Mouse (Mus musculus) forebrain, embryonic 10.5 days (tissue): ENCODE measurements around the gene Ankzf1. TPM values are rescaled to one million over a fixed set of nuclear protein-coding genes. Genes with fewer than 3 reads are reported as not detected.
"Not testable (repeated sequence)": the region's sequence is repeated elsewhere in the genome, so short reads cannot be mapped to it uniquely, and the experiment has no call there.

ENCODE experiments used
- DNase-seq: peaks from one replicate; pipeline ENCODE4 v3.0.0-alpha.2; 2017; ENCODE audit warnings: low spot score; ENCODE audit errors: extremely low spot score
- H3K27ac ChIP-seq: fragments of 300-500 bp; sonication (generic); 2 replicates; pipeline ENCODE4 v1.5.1; 2016; ENCODE audit warnings: mild to moderate bottlenecking
- H3K27me3 ChIP-seq: fragments of 300-500 bp; sonication (generic); 2 replicates; pipeline ENCODE4 v1.6.1; 2016; ENCODE audit warnings: mild to moderate bottlenecking; ENCODE audit not compliant: poor library complexity, severe bottlenecking
- H3K36me3 ChIP-seq: fragments of 300-500 bp; sonication (generic); replicated peaks from 2 replicates; pipeline ENCODE4 v1.6.1; 2016; ENCODE audit warnings: mild to moderate bottlenecking, moderate library complexity
- H3K4me1 ChIP-seq: fragments of 300-500 bp; sonication (generic); 2 replicates; pipeline ENCODE4 v1.6.1; 2016
- H3K4me3 ChIP-seq: fragments of 300-500 bp; sonication (generic); 2 replicates; pipeline ENCODE4 v1.5.1; 2016; ENCODE audit warnings: mild to moderate bottlenecking, moderate library complexity
- H3K9me3 ChIP-seq: fragments of 300-500 bp; sonication (generic); 2 replicates; pipeline ENCODE4 v1.6.1; 2016; ENCODE audit warnings: mild to moderate bottlenecking, moderate library complexity
- WGBS: fragments of 180-500 bp; shearing (Covaris S2); methylation state at CpG from one replicate; pipeline ENCODE4 v1.1.7; 2016; 5-methylcytosine and 5-hydroxymethylcytosine counted together
- polyA plus RNA-seq: library from polyadenylated mRNA; unstranded; fragments of >200 nt; fragmentation: Nextera tagmentation; extraction: Ambion mirVana; gene quantifications from 2 replicates; pipeline ENCODE4 v1.2.1, GENCODE M21; 2016

Gene Ankzf1
- polyA plus RNA-seq, 1 experiment from 2014 or later: 20.9 TPM

GRCm38 (mm10) chr1:75221538-75221937 lies 29.6 kb downstream of the Ankzf1 start:
- peaks cover 72% of the 10 kb centered on the region for H3K27me3 ChIP-seq
- no peaks in the 10 kb centered on the region for H3K9me3 ChIP-seq
- H3K4me3 ChIP-seq: no peak overlapping the region
- DNase-seq: no peak
- no peak overlapping the region for H3K27ac ChIP-seq
- H3K4me1 ChIP-seq: peaks cover 21% of the 10 kb centered on the region
- WGBS: 80% methylated on average over 3 of the region's 3 CpGs
- H3K36me3 ChIP-seq: no peaks in the 10 kb centered on the region

- Histone ChIP-seq H3K9me3 (no peaks in the 10 kb centered on the region), H3K27me3 (peaks cover 58% of the 10 kb centered on the region), H3K36me3 (no peaks in the 10 kb centered on the region), H3K4me3 (no peak overlapping the region), H3K4me1 (peaks cover 20% of the 10 kb centered on the region), H3K27ac (no peak overlapping the region)
- WGBS: 81% methylated on average over 6 of the region's 6 CpGs
- no peak for DNase-seq
Observed at GRCm38 (mm10) chr1:75222926-75223325, 31.0 kb downstream of the Ankzf1 start.

GRCm38 (mm10) chr1:75223532-75223931 lies 31.6 kb downstream of the Ankzf1 start:
- Histone ChIP-seq H3K27me3 (peaks cover 52% of the 10 kb centered on the region), H3K36me3 (no peaks in the 10 kb centered on the region), H3K9me3 (no peaks in the 10 kb centered on the region), H3K4me3 (no peak overlapping the region), H3K27ac (no peak overlapping the region), H3K4me1 (peaks cover 14% of the 10 kb centered on the region)
- WGBS: 77% methylated on average over 6 of the region's 6 CpGs
- no peak for DNase-seq

DNA sequence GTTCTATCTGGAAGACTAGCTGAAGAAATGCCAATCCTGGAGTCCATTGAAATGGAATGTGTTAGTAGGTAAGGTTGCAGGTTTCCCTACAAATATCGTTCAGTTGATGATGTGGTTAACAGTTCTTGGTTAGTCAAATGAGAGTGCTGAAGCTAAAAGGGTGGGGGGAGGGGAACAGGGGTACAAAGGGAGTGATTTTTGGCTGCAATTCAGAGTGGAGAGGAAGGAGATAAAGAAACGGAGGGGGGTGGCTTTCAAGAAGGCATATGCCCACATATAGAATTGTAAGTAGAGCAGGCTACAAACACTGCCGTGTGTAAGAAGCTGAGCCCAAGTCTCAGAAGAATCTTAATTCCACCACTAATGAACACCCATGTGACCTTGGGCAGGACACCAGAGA lies 33.5 kb downstream of the Ankzf1 start:
- Histone ChIP-seq H3K36me3 (no peaks in the 10 kb centered on the region), H3K9me3 (no peaks in the 10 kb centered on the region), H3K27me3 (peaks cover 32% of the 10 kb centered on the region), H3K4me1 (no peaks in the 10 kb centered on the region), H3K27ac (no peak overlapping the region), H3K4me3 (no peak overlapping the region)
- DNase-seq: no peak
- WGBS: 74% methylated on average over 3 of the region's 3 CpGs

DNA sequence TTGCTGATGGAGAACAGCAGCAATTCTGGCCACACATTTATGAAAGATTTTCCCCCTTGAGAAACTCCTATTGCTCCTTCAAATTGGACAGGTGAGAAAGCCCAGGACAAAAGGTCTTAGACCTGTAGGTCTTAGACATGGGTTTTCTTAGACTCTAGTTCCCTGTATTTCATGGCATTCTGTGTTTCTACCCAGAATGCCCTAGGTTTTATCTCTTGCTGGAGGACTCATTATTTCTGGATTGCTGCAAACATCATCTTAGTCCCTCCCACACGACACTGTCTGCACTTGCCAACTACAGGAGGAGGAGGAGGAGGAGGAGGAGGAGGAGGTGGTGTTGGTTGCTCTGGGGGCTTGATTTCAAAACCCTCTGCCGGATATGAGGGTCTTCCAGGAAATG lies 34.2 kb downstream of the Ankzf1 start:
- Histone ChIP-seq H3K4me3 (no peak overlapping the region), H3K27me3 (peaks cover 26% of the 10 kb centered on the region), H3K27ac (no peak overlapping the region), H3K36me3 (no peaks in the 10 kb centered on the region), H3K4me1 (no peaks in the 10 kb centered on the region), H3K9me3 (no peaks in the 10 kb centered on the region)
- no peak for DNase-seq
- 82% methylated on average over 2 of the region's 2 CpGs for WGBS

GRCm38 (mm10) chr1:75227653-75228052 lies 35.7 kb downstream of the Ankzf1 start:
- peaks cover 10% of the 10 kb centered on the region for H3K27me3 ChIP-seq

GRCm38 (mm10) chr1:75229158-75229557 lies 37.2 kb downstream of the Ankzf1 start:
- DNase-seq: no peak
- H3K27ac ChIP-seq: no peak overlapping the region
- WGBS: 80% methylated on average over 4 of the region's 4 CpGs
- H3K4me3 ChIP-seq: no peak overlapping the region
- H3K4me1 ChIP-seq: no peaks in the 10 kb centered on the region; the same call in 1 of the 2 replicates
- peaks cover 4% of the 10 kb centered on the region for H3K27me3 ChIP-seq
- H3K36me3 ChIP-seq: no peaks in the 10 kb centered on the region
- no peaks in the 10 kb centered on the region for H3K9me3 ChIP-seq

More at GRCm38 (mm10) chr1:75227653-75228052, 35.7 kb downstream of the Ankzf1 start:
- no peaks in the 10 kb centered on the region for H3K4me1 ChIP-seq
- no peak overlapping the region for H3K4me3 ChIP-seq
- no peaks in the 10 kb centered on the region for H3K9me3 ChIP-seq
- no peak overlapping the region for H3K27ac ChIP-seq
- DNase-seq: no peak
- no peaks in the 10 kb centered on the region for H3K36me3 ChIP-seq
- WGBS: 68% methylated on average over 1 of the region's 1 CpGs

DNA sequence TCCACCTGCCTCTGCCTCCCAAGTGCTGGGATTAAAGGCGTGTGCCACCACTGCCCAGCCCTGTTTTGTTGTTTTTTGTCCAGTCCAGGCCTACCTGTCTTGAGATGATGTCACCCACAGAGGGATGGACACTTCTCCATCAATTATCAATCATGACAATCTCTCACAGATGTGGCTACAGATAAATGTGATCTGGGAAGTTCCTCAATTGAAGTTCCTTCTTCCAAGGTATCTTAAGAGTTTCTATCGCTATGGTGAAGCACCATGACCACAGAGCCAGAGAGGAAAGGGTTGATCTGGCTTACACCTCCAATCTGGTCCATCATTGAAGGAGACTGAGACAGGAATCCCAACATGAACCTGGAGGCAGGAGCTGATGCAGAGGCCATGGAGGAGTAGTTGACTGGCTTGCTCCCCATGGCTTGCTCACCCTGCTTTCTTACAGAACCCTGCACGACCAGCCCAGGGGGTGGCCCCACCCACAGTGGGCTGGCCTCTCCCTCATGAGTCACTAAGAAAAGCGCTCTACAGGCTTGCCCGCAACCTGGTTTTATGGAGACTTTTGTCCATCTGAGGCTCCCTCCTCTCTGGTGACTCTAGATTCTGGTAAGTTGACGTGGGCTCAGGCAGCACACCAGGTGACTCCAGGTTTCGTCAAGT lies 38.5 kb downstream of the Ankzf1 start:
- H3K4me1 ChIP-seq: peaks cover 9% of the 10 kb centered on the region
- no peak for DNase-seq
- 76% methylated on average over 7 of the region's 7 CpGs for WGBS
- no peaks in the 10 kb centered on the region for H3K9me3 ChIP-seq
- H3K27ac ChIP-seq: no peak overlapping the region
- H3K36me3 ChIP-seq: no peaks in the 10 kb centered on the region
- no peak overlapping the region for H3K4me3 ChIP-seq
- H3K27me3 ChIP-seq: peaks cover 12% of the 10 kb centered on the region

DNA sequence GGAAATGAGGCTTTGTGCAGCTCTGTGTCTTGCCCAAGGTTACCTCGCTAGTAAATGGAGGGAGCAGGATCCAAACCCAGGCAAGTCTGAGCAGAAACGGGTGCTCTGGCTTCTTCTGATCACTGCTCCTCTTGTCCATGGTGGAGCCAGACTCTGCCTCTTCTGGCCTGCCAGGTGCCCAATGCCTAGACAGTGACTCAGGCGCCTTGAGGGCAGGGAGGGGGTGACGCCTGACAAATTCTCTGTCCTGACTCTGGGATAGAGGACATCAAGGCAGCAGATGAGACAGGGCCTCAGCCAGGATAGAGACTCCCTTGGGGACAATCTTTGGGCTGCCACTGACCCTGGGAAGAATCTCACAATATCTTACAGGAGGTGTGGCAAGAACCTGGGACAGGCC lies 39.3 kb downstream of the Ankzf1 start:
- 80% methylated on average over 4 of the region's 4 CpGs for WGBS
- H3K36me3 ChIP-seq: no peaks in the 10 kb centered on the region
- H3K4me1 ChIP-seq: peaks cover 16% of the 10 kb centered on the region
- no peak overlapping the region for H3K4me3 ChIP-seq
- H3K9me3 ChIP-seq: no peaks in the 10 kb centered on the region
- no peak overlapping the region for H3K27ac ChIP-seq
- no peak for DNase-seq
- peaks cover 12% of the 10 kb centered on the region for H3K27me3 ChIP-seq

DNA sequence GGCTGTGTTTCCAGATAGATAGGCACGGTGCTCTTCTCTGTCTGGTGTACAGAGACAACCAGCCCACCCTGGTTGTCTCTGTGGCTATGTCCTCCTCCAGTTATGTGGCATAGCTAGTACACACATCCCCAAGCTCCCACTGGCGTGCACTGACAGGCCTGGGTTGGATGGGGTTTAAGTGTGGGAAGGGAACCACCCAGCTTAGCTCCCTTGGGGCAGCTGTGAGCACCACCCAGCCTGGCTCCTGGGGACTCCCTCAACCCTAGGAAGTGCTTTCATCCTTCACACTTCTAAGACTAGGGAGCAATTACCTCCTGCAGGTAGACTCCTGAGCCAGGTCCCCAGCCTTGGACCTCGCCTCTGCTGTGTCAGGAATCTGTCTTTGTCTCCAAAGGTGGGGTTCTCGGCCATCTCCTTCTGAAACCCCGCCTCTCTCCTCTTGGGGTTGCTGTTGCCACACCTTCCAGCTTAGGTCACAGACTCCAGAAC lies 39.8 kb downstream of the Ankzf1 start, which contains the start of gene A630095N17Rik:
Gene A630095N17Rik (minus strand): TSS at position 439 of the 489 bp plus-strand sequence.
- 74% methylated on average over 5 of the region's 5 CpGs for WGBS
- H3K27ac ChIP-seq: no peak within 1 kb of the TSS
- no peaks in the 10 kb centered on the region for H3K9me3 ChIP-seq
- H3K27me3 ChIP-seq: peaks cover 12% of the 10 kb centered on the region
- no peak within 1 kb of the TSS for H3K4me3 ChIP-seq
- no peaks in the 10 kb centered on the region for H3K36me3 ChIP-seq
- no peak for DNase-seq
- H3K4me1 ChIP-seq: peaks cover 21% of the 10 kb centered on the region

DNA sequence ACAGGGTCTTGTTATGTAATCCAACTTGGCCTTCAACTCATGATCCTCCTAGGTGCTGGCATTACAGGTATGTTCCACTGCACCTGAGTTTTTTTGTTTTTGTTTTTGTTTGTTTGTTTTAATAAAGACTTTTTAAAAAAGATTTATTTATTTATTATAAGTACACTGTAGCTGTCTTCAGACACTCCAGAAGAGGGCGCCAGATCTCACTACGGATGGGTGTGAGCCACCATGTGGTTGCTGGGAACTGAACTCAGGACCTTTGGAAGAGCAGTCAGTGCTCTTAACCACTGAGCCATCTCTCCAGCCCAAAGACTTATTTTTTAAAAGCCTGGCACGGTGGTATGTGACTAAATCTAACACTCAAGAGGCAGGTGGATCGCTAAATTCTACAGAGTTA lies 40.5 kb downstream of the Ankzf1 start:
- not testable (repeated sequence) for H3K36me3 ChIP-seq, H3K9me3 ChIP-seq, H3K27ac ChIP-seq, DNase-seq, H3K4me3 ChIP-seq
- peaks cover 29% of the 10 kb centered on the region for H3K4me1 ChIP-seq
- WGBS: 67% methylated on average over 4 of the region's 4 CpGs
- peaks cover 12% of the 10 kb centered on the region for H3K27me3 ChIP-seq

GRCm38 (mm10) chr1:75234606-75235005 lies 42.7 kb downstream of the Ankzf1 start:
- Histone ChIP-seq H3K9me3 (no peaks in the 10 kb centered on the region), H3K36me3 (peaks cover 7% of the 10 kb centered on the region), H3K27me3 (peaks cover 12% of the 10 kb centered on the region), H3K4me3 (no peak overlapping the region), H3K27ac (no peak overlapping the region), H3K4me1 (peaks cover 30% of the 10 kb centered on the region)
- 5% methylated on average over 8 of the region's 8 CpGs for WGBS
- peak; percentile 53 for DNase-seq

- peaks cover 12% of the 10 kb centered on the region for H3K27me3 ChIP-seq
- no peaks in the 10 kb centered on the region for H3K9me3 ChIP-seq
- under 1% methylated on average over 63 of the region's 64 CpGs for WGBS
- H3K4me1 ChIP-seq: peaks cover 30% of the 10 kb centered on the region
- peak; percentile 82 for DNase-seq
- H3K27ac ChIP-seq: peak within 1 kb of the TSS; percentile 91
- H3K4me3 ChIP-seq: peak within 1 kb of the TSS; percentile 79
- H3K36me3 ChIP-seq: peaks cover 18% of the 10 kb centered on the region
Observed at GRCm38 (mm10) chr1:75236117-75237050, 44.4 kb downstream of the Ankzf1 start, which contains the start of gene Dnajb2. Dnajb2 (plus strand) TSS chr1:75236406.
